Mouse (Mus musculus): ENCODE measurements around the gene Olfr643. TPM values are rescaled to one million over a fixed set of nuclear protein-coding genes. Genes with fewer than 3 reads are reported as not detected.

The Olfr643 gene
- not detected in 2 replicates for polyA plus RNA-seq (2015; fragmentation: Nextera tagmentation; extraction: Ambion mirVana)

GRCm38 (mm10) chr7:104137305-104137704, at the start of gene Olfr643:
Gene Olfr643, minus strand, starts transcription at chr7:104137405.
- Histone ChIP-seq H3K36me3 (ENCODE audit: control insufficient read depth, insufficient read depth, low read length) (no peaks in the 10 kb centered on the region), H3K4me1 (replicated peaks; ENCODE audit: control insufficient read depth, insufficient read depth, low read length) (no peaks in the 10 kb centered on the region), H3K9me3 (ENCODE audit: control insufficient read depth, low read length) (no peaks in the 10 kb centered on the region), H3K27me3 (ENCODE audit: control insufficient read depth, insufficient read depth, low read depth, low read length) (no peaks in the 10 kb centered on the region), H3K4me2 (ENCODE audit: low read depth, low read length) (no peak within 1 kb of the TSS), H3K4me3 (ENCODE audit: low read length) (no peak within 1 kb of the TSS), H3K9ac (ENCODE audit: low read length) (no peak within 1 kb of the TSS), H3K27ac (ENCODE audit: low read length) (no peak within 1 kb of the TSS)
- ATAC-seq (ENCODE audit: low read depth) = no peak; the same call in 1 of the 2 replicates
- WGBS = 56% methylated on average over 5 of the region's 5 CpGs

DNA sequence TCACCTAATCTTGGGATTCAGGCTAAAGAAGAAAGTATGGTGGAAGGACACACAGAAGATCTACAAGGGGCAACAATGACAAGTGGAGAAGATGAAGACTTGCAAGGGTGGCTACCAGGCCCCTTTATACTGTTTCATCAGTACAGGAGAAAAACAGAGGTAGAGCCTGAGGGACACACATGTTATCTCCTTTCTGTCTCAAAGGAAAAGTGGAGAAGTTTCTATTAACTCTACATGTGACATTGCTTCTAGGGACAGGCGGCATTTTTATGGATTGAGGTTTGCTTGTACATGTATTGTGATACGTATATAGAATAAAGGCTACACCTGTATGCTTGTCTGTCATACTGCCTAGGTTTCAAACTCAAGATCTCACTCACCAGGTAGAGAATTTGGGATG, 46.1 kb upstream of the Olfr643 start, which contains the start of gene Olfr648:
Gene Olfr648, minus strand, starts transcription at position 101 of the 400 bp plus-strand sequence.
- Histone ChIP-seq H3K4me2 (ENCODE audit: low read depth, low read length) (no peak within 1 kb of the TSS), H3K9ac (ENCODE audit: low read length) (no peak within 1 kb of the TSS), H3K9me3 (ENCODE audit: control insufficient read depth, low read length) (no peaks in the 10 kb centered on the region), H3K27ac (ENCODE audit: low read length) (no peak within 1 kb of the TSS), H3K4me1 (replicated peaks; ENCODE audit: control insufficient read depth, insufficient read depth, low read length) (no peaks in the 10 kb centered on the region), H3K36me3 (ENCODE audit: control insufficient read depth, insufficient read depth, low read length) (no peaks in the 10 kb centered on the region), H3K4me3 (ENCODE audit: low read length) (no peak within 1 kb of the TSS), H3K27me3 (ENCODE audit: control insufficient read depth, insufficient read depth, low read depth, low read length) (no peaks in the 10 kb centered on the region)
- 79% methylated on average over 2 of the region's 2 CpGs for WGBS
- ATAC-seq (ENCODE audit: low read depth) = no peak

DNA sequence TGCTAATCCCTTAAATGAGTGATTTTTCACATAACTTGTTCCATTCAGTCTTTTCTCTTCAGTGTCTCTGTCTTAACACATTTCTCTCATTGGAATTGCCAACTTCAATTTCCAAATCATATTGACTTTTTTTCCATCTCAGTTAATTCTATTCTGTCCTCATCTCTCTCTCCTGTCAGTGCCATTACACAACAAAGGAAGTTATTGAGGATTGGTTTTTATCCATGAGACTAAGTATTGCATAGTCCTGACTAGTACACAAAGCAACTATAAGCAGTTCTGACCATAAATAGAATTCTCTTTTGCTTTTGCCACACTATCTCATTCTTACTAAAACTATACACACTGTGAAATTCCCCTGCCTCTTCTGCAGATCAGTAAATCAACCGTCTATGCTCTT, 41.9 kb upstream of the Olfr643 start:
- Histone ChIP-seq H3K36me3 (ENCODE audit: control insufficient read depth, insufficient read depth, low read length) (no peaks in the 10 kb centered on the region), H3K27ac (ENCODE audit: low read length) (no peak overlapping the region), H3K9me3 (ENCODE audit: control insufficient read depth, low read length) (no peaks in the 10 kb centered on the region), H3K4me2 (ENCODE audit: low read depth, low read length) (no peak overlapping the region), H3K9ac (ENCODE audit: low read length) (no peak overlapping the region), H3K4me3 (ENCODE audit: low read length) (no peak overlapping the region), H3K27me3 (ENCODE audit: control insufficient read depth, insufficient read depth, low read depth, low read length) (no peaks in the 10 kb centered on the region), H3K4me1 (replicated peaks; ENCODE audit: control insufficient read depth, insufficient read depth, low read length) (no peaks in the 10 kb centered on the region)
- ATAC-seq (ENCODE audit: low read depth) = no peak
- WGBS = 81% methylated on average over 1 of the region's 1 CpGs

- Histone ChIP-seq H3K27ac (ENCODE audit: low read length) (no peak overlapping the region), H3K9me3 (ENCODE audit: control insufficient read depth, low read length) (no peaks in the 10 kb centered on the region), H3K4me3 (ENCODE audit: low read length) (no peak overlapping the region), H3K27me3 (ENCODE audit: control insufficient read depth, insufficient read depth, low read depth, low read length) (no peaks in the 10 kb centered on the region), H3K4me2 (ENCODE audit: low read depth, low read length) (no peak overlapping the region), H3K36me3 (ENCODE audit: control insufficient read depth, insufficient read depth, low read length) (no peaks in the 10 kb centered on the region), H3K9ac (ENCODE audit: low read length) (no peak overlapping the region), H3K4me1 (replicated peaks; ENCODE audit: control insufficient read depth, insufficient read depth, low read length) (no peaks in the 10 kb centered on the region)
- 70% methylated on average over 5 of the region's 5 CpGs for WGBS
- ATAC-seq (ENCODE audit: low read depth) = no peak
Observed at GRCm38 (mm10) chr7:104178422-104179054, 41.3 kb upstream of the Olfr643 start.

GRCm38 (mm10) chr7:104175085-104175484, 37.9 kb upstream of the Olfr643 start:
- Histone ChIP-seq H3K4me2 (ENCODE audit: low read depth, low read length) (no peak overlapping the region), H3K36me3 (ENCODE audit: control insufficient read depth, insufficient read depth, low read length) (no peaks in the 10 kb centered on the region), H3K4me3 (ENCODE audit: low read length) (no peak overlapping the region), H3K9me3 (ENCODE audit: control insufficient read depth, low read length) (no peaks in the 10 kb centered on the region), H3K4me1 (replicated peaks; ENCODE audit: control insufficient read depth, insufficient read depth, low read length) (no peaks in the 10 kb centered on the region), H3K27me3 (ENCODE audit: control insufficient read depth, insufficient read depth, low read depth, low read length) (no peaks in the 10 kb centered on the region), H3K27ac (ENCODE audit: low read length) (no peak overlapping the region), H3K9ac (ENCODE audit: low read length) (no peak overlapping the region)
- ATAC-seq (ENCODE audit: low read depth) = no peak
- 74% methylated on average over 1 of the region's 1 CpGs for WGBS

DNA sequence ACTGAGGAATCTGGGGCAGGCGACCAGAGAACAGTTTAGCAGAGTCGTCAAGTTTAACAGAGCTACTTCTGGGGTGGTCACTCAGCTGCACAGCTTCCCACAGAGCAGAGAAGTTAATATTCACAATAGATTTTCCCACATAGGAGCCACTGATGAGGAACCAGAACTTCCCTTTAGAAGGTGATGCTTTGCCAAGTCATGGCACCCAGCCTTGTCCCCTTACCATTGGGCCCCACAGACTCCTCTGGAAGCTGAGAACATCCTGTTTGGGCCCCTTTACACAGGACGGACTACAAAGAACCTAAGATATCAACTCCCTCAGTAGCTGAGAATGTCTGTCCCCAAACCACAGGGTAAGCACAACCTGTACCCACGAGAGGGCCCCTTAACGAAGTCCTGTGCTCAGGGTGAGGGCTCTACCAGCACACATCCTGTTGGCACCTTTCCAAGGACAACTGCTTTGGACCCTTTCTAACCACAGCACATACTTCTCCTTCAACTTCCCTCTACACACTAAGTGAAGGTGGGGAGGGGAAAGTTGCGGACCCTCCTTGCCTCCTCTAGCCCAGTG, 32.5 kb upstream of the Olfr643 start:
- H3K36me3 ChIP-seq (ENCODE audit: control insufficient read depth, insufficient read depth, low read length) = no peaks in the 10 kb centered on the region
- H3K9me3 ChIP-seq (ENCODE audit: control insufficient read depth, low read length) = no peaks in the 10 kb centered on the region
- H3K4me3 ChIP-seq (ENCODE audit: low read length) = no peak overlapping the region
- no peak overlapping the region for H3K4me2 ChIP-seq (ENCODE audit: low read depth, low read length)
- H3K4me1 ChIP-seq (replicated peaks; ENCODE audit: control insufficient read depth, insufficient read depth, low read length) = no peaks in the 10 kb centered on the region
- no peaks in the 10 kb centered on the region for H3K27me3 ChIP-seq (ENCODE audit: control insufficient read depth, insufficient read depth, low read depth, low read length)
- no peak overlapping the region for H3K27ac ChIP-seq (ENCODE audit: low read length)
- H3K9ac ChIP-seq (ENCODE audit: low read length) = no peak overlapping the region
- peak; percentile 61; the same call in 1 of the 2 replicates for ATAC-seq (ENCODE audit: low read depth)
- WGBS = 54% methylated on average over 6 of the region's 6 CpGs

DNA sequence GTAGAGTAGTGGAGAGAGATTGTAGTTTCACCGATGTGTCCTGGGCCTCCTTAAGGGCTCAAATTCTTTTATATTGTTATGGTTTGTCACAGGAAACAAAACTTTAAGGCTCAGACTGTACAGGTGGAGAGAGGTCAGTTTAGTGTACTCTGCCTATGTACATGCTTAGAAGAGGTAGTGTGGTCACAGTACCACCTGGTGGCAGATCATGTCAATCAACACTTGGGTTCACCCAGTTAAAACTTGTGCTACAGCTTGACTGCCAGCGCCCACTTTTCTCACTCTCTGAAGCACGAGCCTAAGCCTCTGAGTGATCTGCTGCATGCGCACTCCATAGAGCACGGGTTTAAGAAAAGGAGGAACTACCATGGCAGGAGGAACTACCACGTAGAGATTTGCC, 29.9 kb upstream of the Olfr643 start:
- Histone ChIP-seq H3K9ac (ENCODE audit: low read length) (no peak overlapping the region), H3K36me3 (ENCODE audit: control insufficient read depth, insufficient read depth, low read length) (no peaks in the 10 kb centered on the region), H3K4me3 (ENCODE audit: low read length) (no peak overlapping the region), H3K4me1 (replicated peaks; ENCODE audit: control insufficient read depth, insufficient read depth, low read length) (no peaks in the 10 kb centered on the region), H3K4me2 (ENCODE audit: low read depth, low read length) (no peak overlapping the region), H3K27me3 (ENCODE audit: control insufficient read depth, insufficient read depth, low read depth, low read length) (no peaks in the 10 kb centered on the region), H3K27ac (ENCODE audit: low read length) (no peak overlapping the region), H3K9me3 (ENCODE audit: control insufficient read depth, low read length) (no peaks in the 10 kb centered on the region)
- WGBS = 70% methylated on average over 6 of the region's 6 CpGs
- 0 out of 2 replicates have a peak, but pooled peaks have one; percentile 34 for ATAC-seq (ENCODE audit: low read depth)

DNA sequence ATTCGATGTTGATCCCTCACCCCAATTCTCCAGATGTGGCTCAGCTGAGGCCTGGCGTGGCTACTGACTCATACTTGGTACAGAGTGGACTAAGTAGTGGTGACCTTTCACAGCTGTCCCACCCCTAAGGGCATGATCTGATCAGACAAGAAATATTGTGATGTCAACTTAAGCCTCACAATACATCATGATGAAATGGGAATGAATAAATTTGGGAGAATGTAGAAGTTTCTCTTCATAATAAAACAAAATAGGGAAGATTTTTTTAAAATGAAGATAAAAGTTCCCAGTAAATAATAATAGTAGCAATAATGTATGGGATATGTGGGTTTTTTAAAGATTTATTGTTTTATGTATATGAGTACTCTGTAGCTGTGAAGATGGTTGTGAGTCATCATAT, 13.3 kb upstream of the Olfr643 start, which contains the start of gene Ubqlnl:
Gene Ubqlnl, minus strand, starts transcription at position 101 of the 400 bp plus-strand sequence.
- Histone ChIP-seq H3K9ac (ENCODE audit: low read length) (no peak within 1 kb of the TSS), H3K4me3 (ENCODE audit: low read length) (no peak within 1 kb of the TSS), H3K27ac (ENCODE audit: low read length) (no peak within 1 kb of the TSS), H3K4me2 (ENCODE audit: low read depth, low read length) (no peak within 1 kb of the TSS), H3K9me3 (ENCODE audit: control insufficient read depth, low read length) (no peaks in the 10 kb centered on the region), H3K36me3 (ENCODE audit: control insufficient read depth, insufficient read depth, low read length) (no peaks in the 10 kb centered on the region), H3K27me3 (ENCODE audit: control insufficient read depth, insufficient read depth, low read depth, low read length) (no peaks in the 10 kb centered on the region), H3K4me1 (replicated peaks; ENCODE audit: control insufficient read depth, insufficient read depth, low read length) (no peaks in the 10 kb centered on the region)
- ATAC-seq (ENCODE audit: low read depth) = no peak
- 89% methylated on average over 2 of the region's 2 CpGs for WGBS

GRCm38 (mm10) chr7:104143179-104143578, 6.0 kb upstream of the Olfr643 start, which contains the start of gene Ubqln3:
Gene Ubqln3, minus strand, starts transcription at chr7:104143279.
- WGBS = 70% methylated on average over 3 of the region's 3 CpGs

More at GRCm38 (mm10) chr7:104143179-104143578, 6.0 kb upstream of the Olfr643 start, which contains the start of gene Ubqln3:
- no peak within 1 kb of the TSS for H3K9ac ChIP-seq (ENCODE audit: low read length)
- H3K27ac ChIP-seq (ENCODE audit: low read length) = no peak within 1 kb of the TSS
- ATAC-seq (ENCODE audit: low read depth) = no peak
- H3K4me2 ChIP-seq (ENCODE audit: low read depth, low read length) = no peak within 1 kb of the TSS
- no peaks in the 10 kb centered on the region for H3K36me3 ChIP-seq (ENCODE audit: control insufficient read depth, insufficient read depth, low read length)
- H3K9me3 ChIP-seq (ENCODE audit: control insufficient read depth, low read length) = no peaks in the 10 kb centered on the region
- H3K4me1 ChIP-seq (replicated peaks; ENCODE audit: control insufficient read depth, insufficient read depth, low read length) = no peaks in the 10 kb centered on the region
- H3K27me3 ChIP-seq (ENCODE audit: control insufficient read depth, insufficient read depth, low read depth, low read length) = no peaks in the 10 kb centered on the region
- H3K4me3 ChIP-seq (ENCODE audit: low read length) = no peak within 1 kb of the TSS

Data from lung, embryonic 16.5 days (tissue).